Mouse (Mus musculus) kidney, adult 2 months (tissue): ENCODE results near the gene Rab20. TPM values are rescaled to one million over a fixed set of nuclear protein-coding genes. Genes with fewer than 3 reads are reported as not detected.
A peak's percentile ranks its signal among the peaks of the same experiment; 100 is the strongest.

Experiments used
- DNase-seq: peaks from one replicate; pipeline ENCODE4 v3.0.0; 2021
- H3K27ac ChIP-seq: fragments of 200-500 bp; 2 replicates; pipeline ENCODE4 v1.5.1; 2012; ENCODE audit warnings: low read depth, low read length, control low read depth, inconsistent platforms; ENCODE audit not compliant: insufficient read depth
- H3K27me3 ChIP-seq: fragments of 200-500 bp; replicated peaks from 2 replicates; pipeline ENCODE4 v1.6.1; 2012; ENCODE audit warnings: mild to moderate bottlenecking, moderate library complexity, low read length, inconsistent platforms; ENCODE audit not compliant: control insufficient read depth, insufficient read depth
- H3K36me3 ChIP-seq: fragments of 200-500 bp; 2 replicates; pipeline ENCODE4 v1.6.1; 2012; ENCODE audit warnings: mild to moderate bottlenecking, moderate library complexity, low read length, inconsistent platforms; ENCODE audit not compliant: control insufficient read depth, insufficient read depth
- H3K4me1 ChIP-seq: fragments of 200-500 bp; 2 replicates; pipeline ENCODE4 v1.6.1; 2011; ENCODE audit warnings: low read length; ENCODE audit not compliant: control insufficient read depth, insufficient read depth
- H3K4me3 ChIP-seq: fragments of 200-500 bp; 2 replicates; pipeline ENCODE4 v1.5.1; 2011; ENCODE audit warnings: mild to moderate bottlenecking, low read depth, low read length, control low read depth; ENCODE audit not compliant: insufficient read depth
- CTCF ChIP-seq: fragments of 200-500 bp; conservative IDR thresholded peaks from 2 replicates; pipeline ENCODE4 v1.5.1; 2011; ENCODE audit warnings: low read depth, mild to moderate bottlenecking, control low read depth, low read length, moderate library complexity, mixed read lengths; ENCODE audit not compliant: insufficient read depth, insufficient read length
- POLR2A ChIP-seq: fragments of 200-500 bp; IDR thresholded peaks from one replicate; pipeline ENCODE4 v1.6.1; 2011; ENCODE audit warnings: low read depth, low read length, control low read depth
- WGBS: fragments of 180-500 bp; shearing (Covaris S2); methylation state at CpG from one replicate; pipeline ENCODE4 v1.1.7; 2018; 5-methylcytosine and 5-hydroxymethylcytosine counted together
- polyA plus RNA-seq: library from polyadenylated mRNA; depleted of rRNA; stranded (reverse); fragments of >200 nt; gene quantifications from 2 replicates; pipeline ENCODE4 v1.2.3, GENCODE M21; 2012

Rab20 gene
- polyA plus RNA-seq, 1 experiment, result 76.5 TPM

DNA sequence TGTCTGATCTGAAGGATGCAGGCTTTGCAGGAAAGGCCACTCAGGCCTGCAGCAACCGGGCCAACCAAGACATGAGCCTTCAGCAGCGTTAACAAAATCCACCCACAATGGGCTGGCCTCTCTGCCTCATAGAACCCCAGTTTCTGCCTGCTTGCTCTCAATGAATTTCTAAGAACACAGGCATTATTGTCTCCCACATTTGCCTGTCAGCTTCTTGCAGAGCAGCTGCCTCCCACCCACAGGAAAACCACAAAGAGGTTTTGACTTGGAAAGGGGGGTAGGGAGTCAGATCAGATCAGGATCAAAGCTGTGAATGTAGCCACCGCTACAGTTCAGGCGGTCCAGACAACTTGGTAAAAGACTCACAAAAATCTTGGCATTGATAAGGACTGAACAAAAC is 25.5 kb downstream of the Rab20 start:
- 54% methylated on average over 4 of the region's 4 CpGs for WGBS
- TF ChIP-seq POLR2A, result no peak
- no peak for TF ChIP-seq CTCF
- no peak for DNase-seq
- no peak overlapping the region for H3K27ac ChIP-seq
- no peaks in the 10 kb centered on the region for H3K27me3 ChIP-seq
- peaks cover 29% of the 10 kb centered on the region for H3K4me1 ChIP-seq
- no peaks in the 10 kb centered on the region; the same call in 1 of the 2 replicates for H3K36me3 ChIP-seq
- H3K4me3 ChIP-seq, result no peak overlapping the region

DNA sequence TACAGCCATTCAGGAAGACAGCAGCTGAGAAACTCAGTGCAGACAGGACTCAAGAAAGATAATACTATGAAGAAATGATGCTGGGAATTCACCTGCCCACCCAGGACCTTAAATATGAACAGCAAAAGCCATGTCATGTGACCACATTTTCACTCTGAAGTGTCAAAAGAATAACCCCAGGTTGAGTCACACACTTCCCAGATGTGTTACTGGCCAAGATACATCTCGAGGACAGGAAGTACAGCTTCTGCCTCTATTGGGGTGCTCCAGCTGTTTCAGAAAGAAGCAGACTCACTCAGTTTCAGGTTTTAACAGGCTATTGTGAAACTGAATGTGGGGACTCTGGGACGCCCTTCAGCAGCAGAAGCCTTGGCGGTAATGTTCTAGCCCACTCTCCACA is 26.0 kb downstream of the Rab20 start:
- no peak for DNase-seq
- Histone ChIP-seq H3K27ac (no peak overlapping the region), H3K27me3 (no peaks in the 10 kb centered on the region), H3K4me1 (peaks cover 25% of the 10 kb centered on the region), H3K4me3 (no peak overlapping the region), H3K36me3 (no peaks in the 10 kb centered on the region; the same call in 1 of the 2 replicates)
- WGBS, result 70% methylated on average over 3 of the region's 3 CpGs
- TF ChIP-seq POLR2A (no peak), CTCF (no peak)

DNA sequence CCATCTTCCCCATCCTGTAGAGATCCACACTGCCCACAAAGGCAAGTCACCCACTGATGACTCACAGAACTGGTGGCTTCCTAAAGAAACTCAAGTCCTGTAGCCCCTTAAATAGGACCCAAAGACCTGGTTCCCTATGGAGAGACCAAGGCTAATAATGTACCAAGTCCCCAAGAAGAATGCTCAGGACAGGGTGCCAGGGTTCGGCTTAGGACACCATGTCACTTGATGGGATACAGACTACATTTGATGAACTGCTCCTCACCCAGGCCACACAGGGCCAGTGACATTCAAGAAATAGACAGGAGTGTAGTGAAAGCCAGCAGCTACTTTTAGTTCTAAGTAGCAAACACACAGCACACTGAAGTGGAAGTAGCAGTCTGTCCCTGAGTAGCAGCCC is 26.4 kb downstream of the Rab20 start:
- TF ChIP-seq CTCF (no peak), POLR2A (no peak)
- Histone ChIP-seq H3K27me3 (no peaks in the 10 kb centered on the region), H3K36me3 (no peaks in the 10 kb centered on the region; the same call in 1 of the 2 replicates), H3K4me3 (no peak overlapping the region), H3K4me1 (peaks cover 21% of the 10 kb centered on the region), H3K27ac (no peak overlapping the region)
- no peak for DNase-seq
- 94% methylated on average over 1 of the region's 1 CpGs for WGBS

DNA sequence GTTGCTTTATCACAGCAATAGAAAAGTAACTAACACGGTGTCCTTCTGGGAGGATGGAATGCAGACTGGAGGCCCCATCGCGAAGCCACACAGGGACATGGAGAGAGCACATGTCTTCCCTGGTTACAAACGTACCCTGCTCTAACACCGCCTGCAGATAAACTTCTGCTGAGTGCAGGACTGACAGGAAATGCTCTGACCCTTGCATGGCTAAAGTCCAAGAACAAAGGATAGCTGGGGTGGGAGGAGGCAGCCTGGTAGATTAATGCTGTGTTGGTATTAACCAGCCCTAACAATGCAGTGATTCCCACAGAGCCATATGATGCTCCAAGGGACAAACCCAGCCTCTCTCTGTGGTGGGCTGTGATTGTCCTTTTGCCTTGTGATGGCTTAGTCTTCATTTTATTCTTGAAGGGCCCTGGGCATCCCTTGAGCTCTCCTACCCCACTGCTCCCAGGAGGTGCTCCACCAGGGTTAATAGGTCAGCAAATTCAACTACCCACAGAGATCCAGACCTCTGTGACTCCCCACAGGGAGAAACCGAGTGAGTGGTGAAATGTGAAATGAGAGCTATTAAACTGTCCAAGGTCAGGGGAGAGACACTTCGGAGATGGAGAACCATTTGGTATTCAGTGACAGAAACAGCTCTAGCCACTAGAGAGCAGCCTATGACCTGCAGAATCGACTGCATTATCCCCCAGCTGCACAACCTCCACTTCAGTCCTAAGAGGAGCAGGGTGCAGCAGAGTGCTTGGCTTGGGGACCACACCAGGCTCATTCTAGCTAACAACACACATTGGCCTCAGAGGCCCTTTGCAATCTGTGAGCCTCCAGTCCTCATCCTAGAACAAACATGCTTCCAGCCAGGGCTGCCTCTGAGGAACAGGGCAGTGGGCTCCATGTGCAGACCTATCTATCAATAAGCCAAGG is 28.1 kb downstream of the Rab20 start:
- no peaks in the 10 kb centered on the region for H3K27me3 ChIP-seq
- TF ChIP-seq CTCF (peak; percentile 83), POLR2A (no peak)
- H3K36me3 ChIP-seq, result no peaks in the 10 kb centered on the region; the same call in none of the 2 replicates
- peak; percentile 77 for DNase-seq
- 0 out of 2 replicates have a peak overlapping the region, but pooled peaks have one; percentile 5 for H3K27ac ChIP-seq
- 12% methylated on average over 8 of the region's 8 CpGs for WGBS
- peaks cover 15% of the 10 kb centered on the region; the same call in 1 of the 2 replicates for H3K4me1 ChIP-seq
- H3K4me3 ChIP-seq, result no peak overlapping the region

- no peak for DNase-seq
- WGBS, result 86% methylated on average over 23 of the region's 23 CpGs
- Histone ChIP-seq H3K27me3 (no peaks in the 10 kb centered on the region), H3K4me1 (peaks cover 14% of the 10 kb centered on the region; the same call in 1 of the 2 replicates), H3K36me3 (no peaks in the 10 kb centered on the region; the same call in none of the 2 replicates), H3K4me3 (no peak overlapping the region), H3K27ac (no peak overlapping the region)
- TF ChIP-seq POLR2A, result no peak
- TF ChIP-seq CTCF, result no peak
Measured at GRCm38 (mm10) chr8:11447910-11448570, 30.5 kb downstream of the Rab20 start.

DNA sequence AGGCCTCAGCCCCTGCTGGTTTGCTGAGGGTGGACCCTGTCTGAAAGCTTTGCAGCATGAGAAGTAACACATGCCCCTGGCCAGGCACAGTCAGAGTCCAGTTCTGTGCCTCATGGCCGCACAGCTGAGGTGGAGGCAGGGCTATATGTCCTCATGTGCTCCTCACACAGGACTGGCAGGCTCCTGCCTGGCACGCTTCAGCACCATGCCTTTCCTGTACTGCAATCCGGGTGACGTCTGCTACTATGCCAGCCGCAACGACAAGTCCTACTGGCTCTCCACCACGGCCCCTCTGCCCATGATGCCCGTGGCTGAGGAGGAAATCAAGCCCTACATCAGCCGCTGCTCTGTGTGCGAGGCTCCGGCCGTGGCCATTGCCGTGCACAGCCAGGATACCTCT is 32.7 kb downstream of the Rab20 start:
- no peaks in the 10 kb centered on the region for H3K27me3 ChIP-seq
- no peak for DNase-seq
- peaks cover 2% of the 10 kb centered on the region for H3K36me3 ChIP-seq
- H3K4me3 ChIP-seq, result no peak overlapping the region
- 95% methylated on average over 13 of the region's 13 CpGs for WGBS
- H3K27ac ChIP-seq, result no peak overlapping the region
- peaks cover 7% of the 10 kb centered on the region; the same call in 1 of the 2 replicates for H3K4me1 ChIP-seq
- TF ChIP-seq POLR2A (no peak), CTCF (no peak)

- peaks cover 2% of the 10 kb centered on the region for H3K36me3 ChIP-seq
- no peak for DNase-seq
- H3K27ac ChIP-seq, result no peak overlapping the region
- H3K4me3 ChIP-seq, result no peak overlapping the region
- WGBS, result 85% methylated on average over 7 of the region's 7 CpGs
- H3K4me1 ChIP-seq, result no peaks in the 10 kb centered on the region
- TF ChIP-seq CTCF (no peak), POLR2A (no peak)
- H3K27me3 ChIP-seq, result no peaks in the 10 kb centered on the region
Measured at GRCm38 (mm10) chr8:11444216-11444615, 34.3 kb downstream of the Rab20 start.
